Mouse (Mus musculus): ENCODE measurements around the gene Ccdc54. TPM values are rescaled to one million over a fixed set of nuclear protein-coding genes. Genes with fewer than 3 reads are reported as not detected.

The Ccdc54 gene
- polyA plus RNA-seq, 1 experiment from 2014 or later, result not detected

Other genes starting within 250 kb of the Ccdc54 start
- 24.7 and 29.9 TPM in 2 replicates for gene Bbx, start 158.8 kb downstream of the Ccdc54 start, polyA plus RNA-seq (2015; fragmentation: Nextera tagmentation; extraction: Ambion mirVana)

Data from hindbrain, embryonic 13.5 days (tissue).